Mouse (Mus musculus): Measurements from ENCODE around the gene Gatd1. TPM values are rescaled to one million over a fixed set of nuclear protein-coding genes. Genes with fewer than 3 reads are reported as not detected.

Gene Gatd1
- total and polyA plus RNA-seq, 3 experiments: 21.6 to 35.9 TPM; not detected in 1

- TF ChIP-seq NRF1 (IDR thresholded peaks at IDR 0.05; ENCODE audit: insufficient read depth, low read depth, low read length, poor library complexity, severe bottlenecking) (no peak), MEF2A (IDR thresholded peaks at IDR 0.05; ENCODE audit: extremely low read depth, insufficient replicate concordance, low read depth, low read length, poor library complexity, severe bottlenecking) (no peak), E2F4 (IDR thresholded peaks at IDR 0.05; ENCODE audit: borderline replicate concordance, low read depth, low read length) (no peak)
- Histone ChIP-seq H3K9ac (ENCODE audit: control insufficient read depth, low read depth, low read length, poor library complexity, severe bottlenecking) (no peak overlapping the region), H3K9me3 (replicated peaks; ENCODE audit: insufficient read depth, low read length) (no peaks in the 10 kb centered on the region), H3K79me2 (ENCODE audit: control insufficient read depth, insufficient read depth, low read length, poor library complexity) (peaks cover 8% of the 10 kb centered on the region; the same call in 1 of the 2 replicates), H3K36me3 (ENCODE audit: control insufficient read depth in 1 of 2, insufficient read depth in 2 of 2, low read length in 2 of 2) (peaks cover 0 to 10% of the 10 kb centered on the region in 2 experiments; a peak in 2 of 4 replicates), H3K4me3 (ENCODE audit: control insufficient read depth in 1 of 2, insufficient read depth in 1 of 2, low read depth in 2 of 2, low read length in 2 of 2) (no peak overlapping the region), H3K27me3 (ENCODE audit: control insufficient read depth in 1 of 2, insufficient read depth in 2 of 2, low read length in 2 of 2) (no peaks in the 10 kb centered on the region), H3K4me1 (ENCODE audit: control insufficient read depth in 1 of 2, insufficient read depth in 2 of 2, low read length in 2 of 2) (peaks cover 0 to 13% of the 10 kb centered on the region in 2 experiments; a peak in 3 of 4 replicates), H3K27ac (ENCODE audit: control insufficient read depth, low read depth, low read length) (no peak overlapping the region)
- DNase-seq (ENCODE audit: low read depth, low spot score): no peak
Observed at GRCm38 (mm10) chr7:141429840-141430584, 16.1 kb upstream of the Gatd1 start.

- no peak for DNase-seq (ENCODE audit: low read depth, low spot score)
- TF ChIP-seq POLR2AphosphoS2 (IDR thresholded peaks at IDR 0.05; ENCODE audit: low read length) (peak; percentile 4; the same call in 1 of the 2 replicates), USF2 (IDR thresholded peaks at IDR 0.05; ENCODE audit: borderline replicate concordance in 1 of 2, insufficient read depth in 1 of 2, low read depth in 1 of 2, low read length in 2 of 2) (no peak), POLR2AphosphoS5 (IDR thresholded peaks at IDR 0.05; ENCODE audit: borderline replicate concordance, low read depth, low read length) (no peak)
- H3K9ac ChIP-seq (ENCODE audit: control insufficient read depth, low read depth, low read length, poor library complexity, severe bottlenecking): no peak within 1 kb of the TSS
- H3K4me3 ChIP-seq (ENCODE audit: control insufficient read depth in 1 of 2, insufficient read depth in 1 of 2, low read depth in 2 of 2, low read length in 2 of 2): no peak within 1 kb of the TSS
- no peaks in the 10 kb centered on the region for H3K9me3 ChIP-seq (replicated peaks; ENCODE audit: insufficient read depth, low read length)
- H3K27me3 ChIP-seq (ENCODE audit: control insufficient read depth in 1 of 2, insufficient read depth in 2 of 2, low read length in 2 of 2): no peaks in the 10 kb centered on the region
- peaks cover 0 to 6% of the 10 kb centered on the region in 2 experiments; a peak in 1 of 4 replicates for H3K4me1 ChIP-seq (ENCODE audit: control insufficient read depth in 1 of 2, insufficient read depth in 2 of 2, low read length in 2 of 2)
- 0 out of 2 replicates have a peak, but pooled peaks cover under 1% of the 10 kb centered on the region for H3K79me2 ChIP-seq (ENCODE audit: control insufficient read depth, insufficient read depth, low read length, poor library complexity)
- peaks cover 0 to 4% of the 10 kb centered on the region in 2 experiments; a peak in 2 of 4 replicates for H3K36me3 ChIP-seq (ENCODE audit: control insufficient read depth in 1 of 2, insufficient read depth in 2 of 2, low read length in 2 of 2)
- no peak within 1 kb of the TSS for H3K27ac ChIP-seq (ENCODE audit: control insufficient read depth, low read depth, low read length)
Observed at GRCm38 (mm10) chr7:141429310-141429709, 15.4 kb upstream of the Gatd1 start, which contains the start of gene Cend1. Gene Cend1 (minus strand): TSS chr7:141429491.

GRCm38 (mm10) chr7:141428701-141429100 lies 14.8 kb upstream of the Gatd1 start:
- H3K4me3 ChIP-seq (ENCODE audit: control insufficient read depth in 1 of 2, insufficient read depth in 1 of 2, low read depth in 2 of 2, low read length in 2 of 2): no peak overlapping the region
- no peaks in the 10 kb centered on the region for H3K9me3 ChIP-seq (replicated peaks; ENCODE audit: insufficient read depth, low read length)
- no peak for DNase-seq (ENCODE audit: low read depth, low spot score)
- TF ChIP-seq EP300 (IDR thresholded peaks at IDR 0.05; ENCODE audit: low read depth in 1 of 2, low read length in 2 of 2): no peak
- TF ChIP-seq MXI1 (IDR thresholded peaks at IDR 0.05; ENCODE audit: low read depth, low read length): no peak
- no peak for TF ChIP-seq ELF1 (IDR thresholded peaks at IDR 0.05; ENCODE audit: low read depth, low read length)
- no peak for TF ChIP-seq USF2 (IDR thresholded peaks at IDR 0.05; ENCODE audit: borderline replicate concordance in 1 of 2, insufficient read depth in 1 of 2, low read depth in 1 of 2, low read length in 2 of 2)
- no peak for TF ChIP-seq SIN3A (IDR thresholded peaks at IDR 0.05; ENCODE audit: low read length)
- no peak for TF ChIP-seq BHLHE40 (IDR thresholded peaks at IDR 0.05; ENCODE audit: borderline replicate concordance, low read depth, low read length)
- TF ChIP-seq MEF2A (IDR thresholded peaks at IDR 0.05; ENCODE audit: extremely low read depth, insufficient replicate concordance, low read depth, low read length, poor library complexity, severe bottlenecking): no peak
- no peak for TF ChIP-seq ZKSCAN1 (IDR thresholded peaks at IDR 0.05; ENCODE audit: low read depth, low read length)
- TF ChIP-seq POLR2AphosphoS5 (IDR thresholded peaks at IDR 0.05; ENCODE audit: borderline replicate concordance, low read depth, low read length): no peak
- TF ChIP-seq KAT2A (conservative IDR thresholded peaks at IDR 0.05; ENCODE audit: low read depth, low read length): no peak
- TF ChIP-seq E2F4 (IDR thresholded peaks at IDR 0.05; ENCODE audit: borderline replicate concordance, low read depth, low read length): no peak
- no peak for TF ChIP-seq MAX (IDR thresholded peaks at IDR 0.05; ENCODE audit: low read length)
- no peak for TF ChIP-seq JUND (IDR thresholded peaks at IDR 0.05; ENCODE audit: low read depth, low read length)
- TF ChIP-seq POLR2AphosphoS2 (IDR thresholded peaks at IDR 0.05; ENCODE audit: low read length): no peak
- TF ChIP-seq NRF1 (IDR thresholded peaks at IDR 0.05; ENCODE audit: insufficient read depth, low read depth, low read length, poor library complexity, severe bottlenecking): no peak
- no peak for TF ChIP-seq USF1 (IDR thresholded peaks at IDR 0.05; ENCODE audit: low read depth, low read length)
- no peak for TF ChIP-seq GABPA (IDR thresholded peaks at IDR 0.05; ENCODE audit: low read depth, low read length)
- TF ChIP-seq CTCF (IDR thresholded peaks at IDR 0.05 in 2 of 3, conservative IDR thresholded peaks at IDR 0.05 in 1 of 3; ENCODE audit: control insufficient read depth in 1 of 3, insufficient read depth in 1 of 3, low read depth in 2 of 3, low read length in 3 of 3, poor library complexity in 1 of 3, severe bottlenecking in 1 of 3): no peak
- TF ChIP-seq TCF12 (IDR thresholded peaks at IDR 0.05; ENCODE audit: low read depth, low read length): no peak
- TF ChIP-seq HCFC1 (IDR thresholded peaks at IDR 0.05; ENCODE audit: low read depth, low read length): no peak
- no peaks in the 10 kb centered on the region for H3K79me2 ChIP-seq (ENCODE audit: control insufficient read depth, insufficient read depth, low read length, poor library complexity)
- peaks cover 0 to 4% of the 10 kb centered on the region in 2 experiments; a peak in 1 of 4 replicates for H3K36me3 ChIP-seq (ENCODE audit: control insufficient read depth in 1 of 2, insufficient read depth in 2 of 2, low read length in 2 of 2)
- peaks cover 0 to 6% of the 10 kb centered on the region in 2 experiments; a peak in 1 of 4 replicates for H3K4me1 ChIP-seq (ENCODE audit: control insufficient read depth in 1 of 2, insufficient read depth in 2 of 2, low read length in 2 of 2)
- no peak overlapping the region for H3K27ac ChIP-seq (ENCODE audit: control insufficient read depth, low read depth, low read length)
- H3K27me3 ChIP-seq (ENCODE audit: control insufficient read depth in 1 of 2, insufficient read depth in 2 of 2, low read length in 2 of 2): no peaks in the 10 kb centered on the region
- no peak overlapping the region for H3K9ac ChIP-seq (ENCODE audit: control insufficient read depth, low read depth, low read length, poor library complexity, severe bottlenecking)
